Comparison of ENCODE assay signal across 8 mouse cellular contexts in the genomic region with DNA sequence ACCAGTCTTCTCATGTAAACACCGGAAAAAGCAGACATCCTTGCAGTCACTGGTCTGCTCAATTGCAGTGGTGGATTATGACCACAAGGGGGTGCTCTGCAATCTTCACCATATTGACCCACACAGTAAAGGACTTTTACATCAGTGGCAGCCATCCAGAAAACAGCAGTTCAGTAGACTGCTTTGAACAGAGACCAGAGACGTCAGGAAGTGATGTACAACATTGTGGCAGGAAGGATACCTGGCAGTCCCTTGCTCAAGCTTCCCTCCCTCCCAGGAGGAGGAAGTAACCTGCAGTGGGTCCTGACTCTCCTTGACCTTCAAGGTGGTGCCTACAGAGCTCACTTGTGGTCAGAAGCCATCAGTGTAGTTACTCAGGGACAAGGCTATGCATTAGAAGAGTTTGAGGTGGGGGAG. TPM values are rescaled to one million over a fixed set of nuclear protein-coding genes. Genes with fewer than 3 reads are reported as not detected.
DNase-seq lines count a peak whose midpoint lies in the region; ATAC-seq lines count a peak whose summit lies in the region.
"Had no signal": no experiment of that assay in that cellular context is flagged by ENCODE, and none has a peak within 500 bp of the region (broad histone marks: within the 10 kb centered on the region; RNA-seq: fewer than 3 reads in every experiment).

No protein-coding gene starts in this region.

- peaks cover 25% of the 10 kb centered on the region for H3K4me1 ChIP-seq in kidney, embryonic 14.5 days (ENCODE audit: control insufficient read depth, insufficient read depth, low read length)
- peaks cover 78% of the 10 kb centered on the region for H3K4me1 ChIP-seq in liver, embryonic 15.5 days (replicated peaks)

- peak; percentile 93 for DNase-seq in 416B (ENCODE audit: low read depth)
- peak; percentile 86 for DNase-seq in CD4-positive helper T cell, adult 2 months (ENCODE audit: low read depth, low spot score)
- DNase-seq in c-Kit-positive CD71-positive TER-119-negative erythroid progenitor cells, embryonic 14.5 days (ENCODE audit: low read depth): peak; percentile 89
- peak; percentile 43 for DNase-seq in gastrocnemius, postnatal 25 days
- peak; percentile 92 for DNase-seq in retina, embryonic 14.5 days (ENCODE audit: low spot score)

- H3K4me2 ChIP-seq in kidney, embryonic 14.5 days (replicated peaks; ENCODE audit: low read depth, low read length): no peak overlapping the region
- H3K4me2 ChIP-seq in liver, embryonic 15.5 days: peak overlapping the region; percentile 56

- no peaks in the 10 kb centered on the region for H3K27me3 ChIP-seq in kidney, embryonic 14.5 days (ENCODE audit: control insufficient read depth, insufficient read depth, low read length)
- no peaks in the 10 kb centered on the region for H3K27me3 ChIP-seq in liver, embryonic 15.5 days

- 13% methylated on average over 2 of the region's 2 CpGs for WGBS in kidney, embryonic 14.5 days
- WGBS in liver, embryonic 15.5 days (ENCODE audit: insufficient replicate concordance): 4% methylated on average over 2 of the region's 2 CpGs

- H3K4me3 ChIP-seq in kidney, embryonic 14.5 days (ENCODE audit: low read length): no peak overlapping the region
- H3K4me3 ChIP-seq in liver, embryonic 15.5 days (replicated peaks): no peak overlapping the region

- H3K9ac ChIP-seq in kidney, embryonic 14.5 days (ENCODE audit: low read depth, low read length): no peak overlapping the region
- peak overlapping the region; percentile 34; the same call in 1 of the 2 replicates for H3K9ac ChIP-seq in liver, embryonic 15.5 days

- H3K9me3 ChIP-seq in kidney, embryonic 14.5 days (ENCODE audit: control insufficient read depth, low read length): 0 out of 2 replicates have a peak, but pooled peaks cover 3% of the 10 kb centered on the region
- H3K9me3 ChIP-seq in liver, embryonic 15.5 days (replicated peaks): 0 out of 2 replicates have a peak, but pooled peaks cover 3% of the 10 kb centered on the region

- ATAC-seq in kidney, embryonic 14.5 days (ENCODE audit: low FRiP score, low TSS enrichment): 0 out of 2 replicates have a peak, but pooled peaks have one; percentile 18
- ATAC-seq in liver, embryonic 15.5 days (ENCODE audit: insufficient read depth): peak; percentile 13; the same call in 1 of the 2 replicates

- no peak overlapping the region for H3K27ac ChIP-seq in kidney, embryonic 14.5 days (ENCODE audit: low read depth, low read length)
- peak overlapping the region; percentile 89 for H3K27ac ChIP-seq in liver, embryonic 15.5 days (replicated peaks)

- peaks cover 4% of the 10 kb centered on the region; the same call in 1 of the 2 replicates for H3K36me3 ChIP-seq in kidney, embryonic 14.5 days (ENCODE audit: control insufficient read depth, insufficient read depth, low read length)
- H3K36me3 ChIP-seq in liver, embryonic 15.5 days (replicated peaks): peaks cover 25% of the 10 kb centered on the region

RNA-seq across cellular contexts. Expression of a gene that starts 8.5 kb away (rescaled TPM):
- 100 to 1,000 TPM; 839 to 859 TPM for total RNA-seq in gastrocnemius, postnatal 25 days (2021)
- 1,653 and 1,961 TPM in 2 replicates for polyA plus RNA-seq in kidney, embryonic 14.5 days (2014; fragmentation: Nextera tagmentation; extraction: Ambion mirVana)
- 577 and 585 TPM in 2 replicates for polyA plus RNA-seq in liver, embryonic 15.5 days (2015; fragmentation: Nextera tagmentation; extraction: Ambion mirVana)

RNA-seq across cellular contexts. Expression of a gene that starts 17.8 kb away (rescaled TPM):
- 10 to 100 TPM; 41.4 to 42.2 TPM for total RNA-seq in gastrocnemius, postnatal 25 days (2021)
- 61.4 and 83.5 TPM in 2 replicates for polyA plus RNA-seq in kidney, embryonic 14.5 days (2014; fragmentation: Nextera tagmentation; extraction: Ambion mirVana)
- 175 and 180 TPM in 2 replicates for polyA plus RNA-seq in liver, embryonic 15.5 days (2015; fragmentation: Nextera tagmentation; extraction: Ambion mirVana)

RNA-seq across cellular contexts. Expression of a gene that starts 17.9 kb away (rescaled TPM):
- 10 to 100 TPM; 17.5 to 21.5 TPM for total RNA-seq in gastrocnemius, postnatal 25 days (2021)
- 122 and 140 TPM in 2 replicates for polyA plus RNA-seq in kidney, embryonic 14.5 days (2014; fragmentation: Nextera tagmentation; extraction: Ambion mirVana)
- 52.1 and 59.8 TPM in 2 replicates for polyA plus RNA-seq in liver, embryonic 15.5 days (2015; fragmentation: Nextera tagmentation; extraction: Ambion mirVana)

RNA-seq across cellular contexts. Expression of a gene that starts 20.3 kb away (rescaled TPM):
- 1 to 10 TPM in 1 of 2 experiments, under 1 TPM in 1; 0.36 to 1.4 TPM for total RNA-seq in gastrocnemius, postnatal 25 days (2021)
- 4.2 and 5.1 TPM in 2 replicates for polyA plus RNA-seq in kidney, embryonic 14.5 days (2014; fragmentation: Nextera tagmentation; extraction: Ambion mirVana)
- 0.54 and 1.1 TPM in 2 replicates for polyA plus RNA-seq in liver, embryonic 15.5 days (2015; fragmentation: Nextera tagmentation; extraction: Ambion mirVana)
- total RNA-seq: layer of hippocampus, postnatal 14 days had no signal

RNA-seq across cellular contexts. Expression of a gene that starts 26.1 kb away (rescaled TPM):
- total RNA-seq in gastrocnemius, postnatal 25 days (2021): under 1 TPM; 0.48 to 0.69 TPM
- polyA plus RNA-seq in kidney, embryonic 14.5 days (2014; fragmentation: Nextera tagmentation; extraction: Ambion mirVana): 3.5 and 4.8 TPM in 2 replicates
- 1.2 and 1.6 TPM in 2 replicates for polyA plus RNA-seq in liver, embryonic 15.5 days (2015; fragmentation: Nextera tagmentation; extraction: Ambion mirVana)

Comparison
In these comparisons a context has a peak if more than half of its experiments do, and no peak if none do; other contexts are left out.
1. DNase-seq: peak in every context shown above with its lines; median percentile 93 in 416B; 92 in retina, embryonic 14.5 days; 89 in c-Kit-positive CD71-positive TER-119-negative erythroid progenitor cells, embryonic 14.5 days; 86 in CD4-positive helper T cell, adult 2 months; 43 in gastrocnemius, postnatal 25 days.